Mouse (Mus musculus): ENCODE measurements around the gene Ubiad1. TPM values are rescaled to one million over a fixed set of nuclear protein-coding genes. Genes with fewer than 3 reads are reported as not detected.

The Ubiad1 gene
- total and polyA plus RNA-seq, 2 experiments from 2014 or later: 12.2 to 18.7 TPM

GRCm38 (mm10) chr4:148473496-148473895, 28.9 kb upstream of the Ubiad1 start:
- H3K4me2 ChIP-seq (ENCODE audit: low read depth): no peak overlapping the region
- H3K4me1 ChIP-seq (ENCODE audit: insufficient read depth): no peaks in the 10 kb centered on the region
- WGBS: 62% methylated on average over 5 of the region's 5 CpGs
- no peaks in the 10 kb centered on the region for H3K27me3 ChIP-seq (ENCODE audit: insufficient read depth, low read length)
- TF ChIP-seq CTCF (IDR thresholded peaks at IDR 0.05; ENCODE audit: low read depth): no peak
- H3K27ac ChIP-seq (ENCODE audit: low read depth, low read length): no peak overlapping the region
- no peak for ATAC-seq
- H3K36me3 ChIP-seq (ENCODE audit: insufficient read depth): peaks cover 87% of the 10 kb centered on the region
- H3K9ac ChIP-seq: no peak overlapping the region
- no peak for DNase-seq
- no peak overlapping the region for H3K4me3 ChIP-seq (ENCODE audit: low read depth, low read length)
- no peaks in the 10 kb centered on the region for H3K9me3 ChIP-seq (ENCODE audit: low read length)

- no peak for TF ChIP-seq CTCF (IDR thresholded peaks at IDR 0.05; ENCODE audit: low read depth)
- no peak overlapping the region for H3K27ac ChIP-seq (ENCODE audit: low read depth, low read length)
- no peak overlapping the region for H3K4me3 ChIP-seq (ENCODE audit: low read depth, low read length)
- WGBS: 91% methylated on average over 8 of the region's 8 CpGs
- no peaks in the 10 kb centered on the region for H3K4me1 ChIP-seq (ENCODE audit: insufficient read depth)
- no peak overlapping the region for H3K4me2 ChIP-seq (ENCODE audit: low read depth)
- DNase-seq (no peak), ATAC-seq (no peak)
- no peaks in the 10 kb centered on the region for H3K9me3 ChIP-seq (ENCODE audit: low read length)
- peaks cover 90% of the 10 kb centered on the region for H3K36me3 ChIP-seq (ENCODE audit: insufficient read depth)
- H3K27me3 ChIP-seq (ENCODE audit: insufficient read depth, low read length): no peaks in the 10 kb centered on the region
- no peak overlapping the region for H3K9ac ChIP-seq
These were observed 28.0 kb upstream of the Ubiad1 start for GRCm38 (mm10) chr4:148472436-148473174.

- TF ChIP-seq CTCF (IDR thresholded peaks at IDR 0.05; ENCODE audit: low read depth): no peak
- DNase-seq (no peak), ATAC-seq (no peak)
- H3K9ac ChIP-seq: no peak overlapping the region
- no peak overlapping the region for H3K4me3 ChIP-seq (ENCODE audit: low read depth, low read length)
- H3K36me3 ChIP-seq (ENCODE audit: insufficient read depth): peaks cover 88% of the 10 kb centered on the region
- H3K9me3 ChIP-seq (ENCODE audit: low read length): no peaks in the 10 kb centered on the region
- WGBS: 78% methylated on average over 10 of the region's 10 CpGs
- H3K27ac ChIP-seq (ENCODE audit: low read depth, low read length): no peak overlapping the region
- H3K4me1 ChIP-seq (ENCODE audit: insufficient read depth): no peaks in the 10 kb centered on the region
- H3K4me2 ChIP-seq (ENCODE audit: low read depth): no peak overlapping the region
- H3K27me3 ChIP-seq (ENCODE audit: insufficient read depth, low read length): no peaks in the 10 kb centered on the region
These were observed 26.8 kb upstream of the Ubiad1 start for GRCm38 (mm10) chr4:148471363-148471806.

GRCm38 (mm10) chr4:148469487-148470252, 25.1 kb upstream of the Ubiad1 start:
- Histone ChIP-seq H3K9ac (no peak overlapping the region), H3K27ac (ENCODE audit: low read depth, low read length) (no peak overlapping the region), H3K27me3 (ENCODE audit: insufficient read depth, low read length) (no peaks in the 10 kb centered on the region), H3K4me1 (ENCODE audit: insufficient read depth) (no peaks in the 10 kb centered on the region), H3K9me3 (ENCODE audit: low read length) (no peaks in the 10 kb centered on the region), H3K4me2 (ENCODE audit: low read depth) (no peak overlapping the region), H3K36me3 (ENCODE audit: insufficient read depth) (peaks cover 90% of the 10 kb centered on the region), H3K4me3 (ENCODE audit: low read depth, low read length) (no peak overlapping the region)
- WGBS: 92% methylated on average over 11 of the region's 11 CpGs
- TF ChIP-seq CTCF (IDR thresholded peaks at IDR 0.05; ENCODE audit: low read depth): no peak
- ATAC-seq (no peak), DNase-seq (no peak)

- no peak for DNase-seq
- no peak for TF ChIP-seq CTCF (IDR thresholded peaks at IDR 0.05; ENCODE audit: low read depth)
- no peaks in the 10 kb centered on the region for H3K9me3 ChIP-seq (ENCODE audit: low read length)
- ATAC-seq: no peak
- 89% methylated on average over 10 of the region's 10 CpGs for whole genome bisulfite sequencing
- H3K27ac ChIP-seq (ENCODE audit: low read depth, low read length): no peak overlapping the region
- no peaks in the 10 kb centered on the region for H3K4me1 ChIP-seq (ENCODE audit: insufficient read depth)
- H3K36me3 ChIP-seq (ENCODE audit: insufficient read depth): peaks cover 97% of the 10 kb centered on the region
- H3K4me2 ChIP-seq (ENCODE audit: low read depth): no peak overlapping the region
- H3K27me3 ChIP-seq (ENCODE audit: insufficient read depth, low read length): no peaks in the 10 kb centered on the region
- no peak overlapping the region for H3K9ac ChIP-seq
- H3K4me3 ChIP-seq (ENCODE audit: low read depth, low read length): no peak overlapping the region
These were observed 23.8 kb upstream of the Ubiad1 start for GRCm38 (mm10) chr4:148468396-148468795.

- Histone ChIP-seq H3K36me3 (ENCODE audit: insufficient read depth) (peaks cover 88% of the 10 kb centered on the region), H3K9me3 (ENCODE audit: low read length) (no peaks in the 10 kb centered on the region), H3K4me3 (ENCODE audit: low read depth, low read length) (no peak overlapping the region), H3K27ac (ENCODE audit: low read depth, low read length) (no peak overlapping the region), H3K9ac (no peak overlapping the region), H3K4me1 (ENCODE audit: insufficient read depth) (no peaks in the 10 kb centered on the region), H3K4me2 (ENCODE audit: low read depth) (no peak overlapping the region), H3K27me3 (ENCODE audit: insufficient read depth, low read length) (no peaks in the 10 kb centered on the region)
- 95% methylated on average over 5 of the region's 5 CpGs for WGBS
- ATAC-seq: no peak
- no peak for DNase-seq
- TF ChIP-seq CTCF (IDR thresholded peaks at IDR 0.05; ENCODE audit: low read depth): no peak
These were observed 22.0 kb upstream of the Ubiad1 start for GRCm38 (mm10) chr4:148466511-148467079.

GRCm38 (mm10) chr4:148464869-148465268, 20.3 kb upstream of the Ubiad1 start:
- H3K9ac ChIP-seq: no peak overlapping the region
- no peaks in the 10 kb centered on the region for H3K27me3 ChIP-seq (ENCODE audit: insufficient read depth, low read length)
- no peak overlapping the region for H3K27ac ChIP-seq (ENCODE audit: low read depth, low read length)
- 95% methylated on average over 12 of the region's 12 CpGs for WGBS
- no peaks in the 10 kb centered on the region for H3K4me1 ChIP-seq (ENCODE audit: insufficient read depth)
- no peak for ATAC-seq
- no peaks in the 10 kb centered on the region for H3K9me3 ChIP-seq (ENCODE audit: low read length)
- no peak overlapping the region for H3K4me3 ChIP-seq (ENCODE audit: low read depth, low read length)
- no peak overlapping the region for H3K4me2 ChIP-seq (ENCODE audit: low read depth)
- H3K36me3 ChIP-seq (ENCODE audit: insufficient read depth): peaks cover 83% of the 10 kb centered on the region
- DNase-seq: no peak
- no peak for TF ChIP-seq CTCF (IDR thresholded peaks at IDR 0.05; ENCODE audit: low read depth)

All from forebrain, postnatal 0 days (tissue).